Mouse (Mus musculus) monocyte, adult 5-6 weeks (primary cell): Measurements from ENCODE around the gene Rab13. TPM values are rescaled to one million over a fixed set of nuclear protein-coding genes. Genes with fewer than 3 reads are reported as not detected.

Experiments used
- ATAC-seq: fragments of 153-309, 156-312 bp; replicated peaks from 2 replicates; pipeline ENCODE4 v1.8.0; 2017; ENCODE audit warnings: mild to moderate bottlenecking; ENCODE audit not compliant: low TSS enrichment, insufficient number of reproducible peaks, severe bottlenecking, poor library complexity, low FRiP score
- total RNA-seq: library from RNA; stranded (forward); fragments of 200-1000, 200-491, 200-594 nt; gene quantifications from 3 replicates; pipeline ENCODE4 v1.2.3, GENCODE M21; 2017

Gene Rab13
- total RNA-seq, 1 experiment from 2014 or later: not detected

DNA sequence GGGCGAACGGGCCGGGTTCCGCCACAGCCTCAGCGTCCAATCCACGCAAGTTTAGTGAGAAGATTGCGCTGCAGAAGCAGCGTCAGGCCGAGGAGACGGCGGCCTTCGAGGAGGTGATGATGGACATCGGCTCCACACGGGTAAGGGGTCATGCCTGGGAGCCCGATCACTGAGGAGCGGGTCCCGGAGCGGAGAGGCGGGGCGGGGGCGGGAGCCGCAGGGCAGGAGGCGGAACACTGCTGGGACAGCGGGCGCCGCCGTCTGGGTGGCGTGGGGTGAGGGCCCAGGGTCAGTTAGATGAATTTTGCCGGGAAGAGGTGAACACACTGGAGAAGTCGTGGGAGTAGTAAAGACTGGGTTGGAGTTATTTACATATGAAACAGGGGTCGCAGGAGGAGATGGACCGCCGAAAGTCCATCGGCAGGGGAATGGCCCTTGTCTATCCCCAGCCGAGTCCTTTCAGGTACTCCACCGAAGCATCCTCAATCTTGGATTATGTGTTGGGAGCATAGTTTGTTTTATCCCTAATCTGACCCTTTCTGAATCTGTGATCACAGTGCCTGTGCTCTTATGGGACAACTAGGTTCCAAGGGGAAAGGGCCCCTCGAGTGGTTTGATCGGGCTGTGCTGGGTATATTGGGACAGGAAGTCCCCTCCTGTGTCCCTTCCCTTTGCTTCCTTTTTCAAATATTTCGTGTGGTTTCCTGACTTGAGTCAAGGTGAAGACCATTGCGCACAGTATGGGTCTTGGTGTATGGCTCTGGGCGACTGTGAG is 41.1 kb downstream of the Rab13 start:
- peak; percentile 23 for ATAC-seq

DNA sequence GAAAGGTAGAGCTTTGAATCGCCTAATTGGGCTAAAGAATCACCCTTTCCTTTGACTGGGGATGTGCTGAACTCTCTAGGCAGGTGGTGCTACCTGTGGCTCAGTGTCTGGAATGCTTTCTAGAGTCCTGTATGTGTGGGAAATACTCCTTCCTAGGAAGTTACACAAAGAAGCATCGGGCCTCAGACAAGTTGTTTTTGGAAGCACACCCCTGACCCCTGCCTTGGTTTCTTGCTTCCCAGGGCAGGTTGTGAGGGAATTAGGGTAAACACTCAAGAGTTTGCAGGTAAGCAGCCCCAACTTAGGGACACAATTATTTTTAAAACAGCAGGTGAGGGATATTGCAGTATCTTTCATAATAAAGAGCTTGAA is 41.7 kb downstream of the Rab13 start:
- ATAC-seq: no peak

- no peak for ATAC-seq
Observed at GRCm38 (mm10) chr3:90255784-90256353, 42.4 kb downstream of the Rab13 start.

DNA sequence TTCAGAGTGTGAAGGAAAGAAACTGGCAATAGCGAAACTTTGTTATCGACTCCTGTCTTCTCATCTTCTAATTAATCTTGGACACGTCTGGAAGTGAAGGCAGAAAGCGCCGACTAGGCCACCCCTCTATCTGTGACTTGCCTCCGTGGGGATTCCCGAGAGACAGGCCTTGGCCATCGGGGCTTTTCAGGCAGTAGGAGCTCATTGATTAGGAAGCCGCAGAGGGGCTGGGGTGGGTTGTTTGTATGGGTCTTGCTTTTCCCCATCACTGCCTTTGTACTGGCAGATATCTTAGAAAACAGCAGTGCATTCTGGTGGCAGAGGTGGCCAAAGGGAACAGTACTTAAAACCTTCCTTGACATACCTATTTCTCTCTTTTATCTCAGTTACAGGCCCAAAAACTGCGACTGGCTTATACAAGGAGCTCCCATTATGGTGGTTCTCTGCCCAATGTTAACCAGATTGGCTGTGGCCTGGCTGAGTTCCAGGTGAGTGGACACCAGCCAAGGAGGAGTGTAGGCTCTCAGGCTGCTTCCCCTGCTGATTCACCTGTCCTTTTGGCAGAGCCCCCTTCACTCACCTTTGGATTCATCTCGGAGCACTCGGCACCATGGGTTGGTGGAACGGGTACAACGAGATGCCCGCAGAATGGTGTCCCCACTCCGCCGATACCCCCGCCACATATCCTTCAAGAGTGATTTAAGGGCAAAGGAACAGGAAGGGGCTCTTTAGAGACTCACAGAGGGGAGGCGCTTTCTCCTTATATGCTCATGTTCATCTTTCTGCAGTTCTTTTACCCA is 43.4 kb downstream of the Rab13 start:
- ATAC-seq: no peak

DNA sequence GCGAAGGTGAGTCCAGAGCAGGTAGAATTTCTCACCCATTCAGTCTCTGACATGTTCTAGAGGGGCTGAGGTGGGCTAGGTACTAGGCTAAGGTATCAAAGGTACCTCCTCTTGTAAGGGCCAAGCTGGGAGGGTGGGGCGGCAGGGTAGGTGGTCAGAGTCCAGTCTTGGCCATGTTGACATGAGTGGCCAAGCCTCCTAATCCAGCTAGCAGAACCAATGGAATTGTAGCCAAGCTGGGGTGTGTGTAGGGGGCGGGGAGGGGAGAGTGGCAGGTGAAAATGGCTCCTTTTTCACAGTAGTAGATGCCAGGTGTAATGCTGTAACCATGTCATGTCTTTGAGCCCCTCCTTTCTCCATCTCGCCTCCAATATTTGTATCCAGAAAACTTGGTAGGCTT is 45.0 kb downstream of the Rab13 start:
- ATAC-seq: no peak

GRCm38 (mm10) chr3:90263121-90263771 is 49.8 kb downstream of the Rab13 start:
- no peak for ATAC-seq

DNA sequence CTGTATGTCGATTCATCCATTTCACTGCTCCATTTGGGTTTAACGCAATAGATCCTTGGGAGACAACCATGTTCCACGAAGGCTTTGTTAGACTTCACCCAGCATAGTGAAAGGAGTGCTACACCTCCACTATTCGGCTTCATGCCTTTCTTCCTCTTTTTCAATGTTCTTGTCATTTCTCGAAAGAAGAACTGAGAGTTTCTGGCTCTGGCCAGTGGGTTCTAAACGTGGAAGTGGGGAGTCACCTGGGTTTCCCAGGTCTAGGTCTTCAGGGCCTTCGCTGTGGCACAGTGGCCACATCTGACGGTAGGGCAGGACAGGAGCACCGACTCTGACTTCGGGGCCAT is 51.2 kb downstream of the Rab13 start:
- ATAC-seq: no peak; the same call in 1 of the 2 replicates

GRCm38 (mm10) chr3:90265034-90265931 is 51.8 kb downstream of the Rab13 start, which contains the start of gene Dennd4b:
TSS of gene Dennd4b (plus strand) at chr3:90265185.
- ATAC-seq: peak; percentile 73

DNA sequence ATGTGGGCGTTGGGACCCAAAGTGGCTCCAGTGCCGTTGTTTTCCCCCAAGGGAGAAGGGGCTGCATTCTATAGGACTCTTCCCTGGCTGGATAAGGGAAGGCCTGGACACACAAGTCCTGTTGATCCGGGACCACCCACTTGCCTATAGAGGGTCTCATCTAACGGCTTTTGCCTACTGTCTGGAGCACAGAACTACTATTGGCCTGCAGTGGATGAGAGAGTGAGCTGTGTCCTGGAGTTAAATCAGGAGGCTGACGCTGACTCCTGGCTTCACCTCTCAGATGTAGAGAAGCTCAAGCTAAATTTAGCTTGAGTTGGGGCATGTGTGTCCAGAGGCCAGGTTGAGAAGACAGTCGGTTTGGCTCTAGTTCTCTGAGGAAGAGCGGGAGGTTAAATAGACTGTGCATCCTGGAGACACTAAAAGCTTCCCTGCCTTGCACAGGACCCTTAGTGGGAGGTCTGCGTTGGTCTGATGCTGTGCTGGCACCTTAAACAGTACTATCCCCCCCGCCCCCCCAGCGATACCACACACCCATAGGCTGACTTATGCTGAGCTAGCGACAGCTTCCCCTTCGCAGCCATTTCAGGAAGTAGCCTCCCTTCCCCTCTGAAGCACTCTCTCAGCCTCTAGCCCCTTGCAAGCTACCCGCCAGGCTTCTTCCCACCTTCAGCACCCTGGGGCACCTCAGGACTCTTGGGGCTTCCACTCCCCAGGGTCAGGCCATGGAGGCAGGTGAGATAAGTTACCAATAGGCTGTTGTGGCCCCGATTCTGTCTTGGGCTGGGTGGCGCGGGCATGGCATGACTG is 52.6 kb downstream of the Rab13 start:
- peak; percentile 41 for ATAC-seq

DNA sequence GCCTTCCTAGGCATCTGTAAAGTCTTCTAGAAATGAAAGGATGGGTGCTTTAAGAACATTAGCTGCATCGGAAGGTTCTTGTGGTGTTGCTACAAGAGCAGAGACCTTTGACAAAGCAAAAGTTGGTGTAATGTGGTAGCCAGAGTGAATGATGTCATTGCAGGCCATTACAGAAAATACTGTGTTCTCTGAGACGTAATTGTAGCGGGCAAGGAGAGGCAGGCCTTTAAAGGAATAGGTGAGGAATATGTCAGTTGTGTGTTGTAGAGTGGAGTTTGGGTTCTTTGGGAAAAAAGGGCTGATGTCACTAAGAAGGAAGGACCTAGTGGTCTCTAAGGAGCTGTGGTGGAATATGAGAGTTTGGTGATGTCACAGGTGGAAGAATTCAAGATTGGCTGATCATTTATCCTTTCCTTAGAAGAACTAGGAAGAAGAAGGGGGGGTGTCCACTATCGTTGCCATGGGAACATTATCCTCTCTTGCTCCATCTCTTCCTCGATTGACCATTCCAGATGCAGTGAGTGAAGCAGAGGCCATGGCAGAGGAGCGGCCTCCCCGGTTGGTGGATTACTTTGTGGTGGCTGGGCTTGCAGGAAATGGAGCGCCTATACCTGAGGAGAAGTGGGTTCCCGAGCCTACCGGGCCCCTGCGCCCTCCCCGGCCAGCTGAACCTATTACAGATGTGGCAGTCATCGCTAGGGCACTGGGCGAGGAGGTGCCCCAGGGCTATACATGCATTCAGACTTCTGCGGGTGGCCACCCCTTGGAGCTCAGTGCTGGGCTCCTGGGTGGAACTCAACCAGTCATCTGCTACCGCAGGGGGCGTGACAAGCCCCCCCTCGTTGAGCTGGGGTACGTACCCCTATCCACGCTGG is 53.6 kb downstream of the Rab13 start:
- no peak for ATAC-seq

GRCm38 (mm10) chr3:90268190-90268589 is 54.7 kb downstream of the Rab13 start:
- ATAC-seq: no peak

DNA sequence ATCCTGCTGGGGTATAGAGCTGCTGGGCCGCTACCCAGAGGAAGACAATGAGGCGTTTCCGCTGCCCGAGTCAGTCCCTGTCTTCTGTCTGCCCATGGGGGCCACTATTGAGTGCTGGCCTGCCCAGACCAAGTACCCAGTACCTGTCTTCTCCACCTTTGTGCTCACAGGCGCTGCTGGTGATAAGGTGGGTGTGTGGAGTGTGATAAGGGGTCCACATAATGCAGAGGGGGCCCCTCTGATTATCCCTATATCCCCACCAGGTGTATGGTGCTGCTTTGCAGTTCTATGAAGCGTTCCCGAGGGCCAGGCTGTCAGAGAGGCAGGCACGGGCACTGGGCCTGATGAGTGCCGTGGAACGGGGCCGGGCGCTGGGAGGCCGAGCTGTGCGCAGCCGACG is 55.5 kb downstream of the Rab13 start:
- no peak for ATAC-seq

GRCm38 (mm10) chr3:90270784-90271183 is 57.3 kb downstream of the Rab13 start:
- ATAC-seq: no peak

- no peak for ATAC-seq
Observed at GRCm38 (mm10) chr3:90272170-90272569, 58.7 kb downstream of the Rab13 start.

DNA sequence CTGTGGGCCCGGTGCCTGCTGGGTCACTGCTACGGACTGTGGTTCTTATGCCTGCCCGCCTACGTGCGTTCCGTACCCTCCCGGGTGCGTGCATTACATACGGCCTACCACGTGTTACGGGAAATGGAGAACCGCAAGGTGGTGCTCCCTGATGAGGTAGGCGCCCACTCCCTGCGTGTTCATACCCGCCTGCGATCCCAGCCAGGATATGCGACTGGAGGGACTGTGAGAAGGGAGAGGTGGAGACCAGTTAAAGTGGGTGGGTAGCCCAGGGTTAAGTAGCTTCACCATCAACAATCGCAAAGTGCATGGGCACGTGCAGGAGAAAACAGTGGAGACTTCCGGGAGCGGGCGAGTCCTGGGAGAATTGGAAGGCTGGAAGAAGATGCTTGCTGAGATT is 60.4 kb downstream of the Rab13 start:
- ATAC-seq: no peak

DNA sequence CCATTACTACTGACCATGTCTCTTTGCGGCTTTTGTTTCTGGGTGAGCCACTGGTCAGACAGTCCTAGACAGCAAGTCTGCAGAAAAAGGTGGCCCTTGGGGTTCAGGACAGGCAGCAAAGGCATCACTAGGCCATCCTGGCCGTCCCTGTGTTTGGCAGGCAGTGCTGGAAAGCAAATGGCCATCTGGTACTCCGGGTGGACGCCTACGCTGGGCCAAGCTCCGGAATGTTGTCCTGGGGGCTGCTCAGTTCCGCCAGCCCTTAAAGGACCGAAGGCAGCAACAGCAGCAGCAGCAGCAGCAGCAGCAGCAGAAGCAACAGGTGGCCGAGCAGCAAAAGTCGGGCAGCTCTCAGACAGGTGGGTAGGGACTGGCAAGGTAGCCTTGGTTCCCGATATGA is 61.8 kb downstream of the Rab13 start:
- no peak for ATAC-seq
